Mouse (Mus musculus) stomach, postnatal 0 days (tissue): ENCODE data around the gene Casc1. TPM values are rescaled to one million over a fixed set of nuclear protein-coding genes. Genes with fewer than 3 reads are reported as not detected.

Source experiments
- ATAC-seq: fragments of 200-750 bp; cut with Nextera tagmentation; 2 replicates; pipeline ENCODE4 v1.8.0; 2017; ENCODE audit not compliant: low FRiP score, low TSS enrichment
- DNase-seq: peaks from one replicate; pipeline ENCODE4 v3.0.0-alpha.2; 2016; ENCODE audit warnings: low spot score
- H3K27ac ChIP-seq: fragments of 300-500 bp; sonication (generic); replicated peaks from 2 replicates; pipeline ENCODE4 v1.5.1; 2014; ENCODE audit warnings: mild to moderate bottlenecking, control low read depth
- H3K27me3 ChIP-seq: fragments of 300-500 bp; sonication (generic); 2 replicates; pipeline ENCODE4 v1.6.1; 2014; ENCODE audit warnings: low read length; ENCODE audit not compliant: control insufficient read depth, insufficient read depth
- H3K36me3 ChIP-seq: fragments of 300-500 bp; sonication (generic); 2 replicates; pipeline ENCODE4 v1.6.1; 2014; ENCODE audit warnings: low read length, mixed read lengths; ENCODE audit not compliant: control insufficient read depth, insufficient read depth
- H3K4me1 ChIP-seq: fragments of 300-500 bp; sonication (generic); replicated peaks from 2 replicates; pipeline ENCODE4 v1.6.1; 2014; ENCODE audit warnings: antibody characterized with exemption; ENCODE audit not compliant: control insufficient read depth, insufficient read depth
- H3K4me2 ChIP-seq: fragments of 300-500 bp; sonication (generic); replicated peaks from 2 replicates; pipeline ENCODE4 v1.6.1; 2014; ENCODE audit warnings: low read depth, mild to moderate bottlenecking, control low read depth, moderate library complexity
- H3K4me3 ChIP-seq: fragments of 300-500 bp; sonication (generic); 2 replicates; pipeline ENCODE4 v1.5.1; 2014; ENCODE audit warnings: low read depth, low read length, control low read depth
- H3K9ac ChIP-seq: fragments of 300-500 bp; sonication (generic); 2 replicates; pipeline ENCODE4 v1.6.1; 2014; ENCODE audit warnings: mild to moderate bottlenecking, low read length, control low read depth, mixed read lengths
- H3K9me3 ChIP-seq: fragments of 300-500 bp; sonication (generic); 2 replicates; pipeline ENCODE4 v1.6.1; 2016; ENCODE audit warnings: low read length; ENCODE audit not compliant: control insufficient read depth
- CTCF ChIP-seq: IDR thresholded peaks from 2 replicates; pipeline ENCODE4 v1.5.1; 2016; ENCODE audit warnings: antibody characterized with exemption, low read depth, mild to moderate bottlenecking, moderate library complexity
- EP300 ChIP-seq: optimal IDR thresholded peaks from 2 replicates; pipeline ENCODE3; 2016; ENCODE audit warnings: antibody characterized with exemption
- WGBS: fragments of 180-500 bp; shearing (Covaris S2); extraction: QIAGEN DNeasy Blood & Tissue Kit; methylation state at CpG from one replicate; pipeline ENCODE4 v1.1.7; 2014; 5-methylcytosine and 5-hydroxymethylcytosine counted together
- polyA plus RNA-seq: library from polyadenylated mRNA; unstranded; fragments of >200 nt; fragmentation: Nextera tagmentation; extraction: Ambion mirVana; gene quantifications from 2 replicates; pipeline ENCODE4 v1.2.1, GENCODE M21; 2015

Gene Casc1
- polyA plus RNA-seq, 1 experiment from 2014 or later, result 0.16 TPM

DNA sequence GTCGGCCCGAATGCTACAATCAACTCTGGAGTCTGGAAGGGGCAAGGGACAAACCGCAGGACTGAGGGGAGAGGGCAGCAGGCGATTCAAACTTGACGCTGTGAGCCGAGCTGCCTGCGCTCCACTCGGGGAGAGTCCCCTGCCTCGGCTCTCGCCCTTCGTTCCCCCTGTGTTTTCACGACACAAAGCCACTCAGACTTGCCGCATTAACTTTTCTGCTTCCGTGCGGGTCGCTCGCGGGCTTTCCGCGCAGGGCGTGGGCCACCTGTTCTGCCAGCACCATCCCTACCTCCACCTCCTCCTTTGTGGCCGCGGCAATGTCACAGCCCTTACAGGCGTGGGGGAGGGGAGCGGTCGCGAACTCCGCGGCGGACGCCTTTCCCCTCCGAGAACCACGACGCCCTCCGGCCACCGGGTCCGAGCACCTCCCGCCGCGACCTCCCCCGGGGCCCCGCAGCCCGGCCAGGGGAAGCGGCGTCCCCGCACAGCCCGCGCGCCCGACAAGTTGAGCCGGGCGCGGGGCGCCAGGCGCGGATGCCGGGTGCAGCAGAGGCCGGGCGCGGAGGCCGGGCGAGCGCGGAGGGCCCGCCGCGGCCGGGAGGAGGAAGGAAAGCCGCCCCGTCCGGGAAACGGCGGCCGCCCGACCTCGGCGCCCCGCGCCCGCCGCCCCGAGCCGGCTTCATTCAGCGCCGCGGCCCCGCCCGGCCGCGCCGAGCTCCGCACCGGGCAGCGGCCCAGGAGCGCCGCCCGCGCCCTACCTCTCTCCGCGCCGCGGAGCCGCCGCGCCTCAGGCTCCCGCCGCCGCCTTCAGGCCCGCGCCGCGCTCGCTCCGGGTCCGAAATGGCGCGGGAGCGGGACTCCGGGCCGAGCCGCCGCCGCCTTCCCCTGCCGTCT, 38.7 kb upstream of the Casc1 start:
- DNase-seq, result peak; percentile 75

DNA sequence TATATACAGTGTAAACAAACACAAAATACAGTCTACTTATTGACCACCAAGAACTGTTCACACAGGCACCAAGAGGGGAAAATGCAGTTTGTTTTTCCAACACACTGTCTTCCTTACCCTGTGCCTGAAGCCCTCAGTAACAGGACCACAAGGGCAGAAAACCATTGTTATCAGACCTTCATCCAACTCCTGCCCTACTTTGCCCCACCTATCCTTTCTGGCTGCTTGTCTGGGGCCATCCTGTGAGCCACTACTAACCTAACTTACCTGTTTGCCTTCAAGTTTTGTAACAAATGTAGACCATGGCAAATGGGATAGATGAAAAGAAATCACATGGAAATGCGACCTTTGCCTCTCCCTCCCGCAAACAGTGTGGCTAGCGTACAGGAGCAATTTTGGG, 37.1 kb upstream of the Casc1 start:
- Histone ChIP-seq H3K9ac (no peak overlapping the region), H3K27ac (no peak overlapping the region), H3K9me3 (no peaks in the 10 kb centered on the region), H3K4me3 (no peak overlapping the region), H3K4me1 (peaks cover 2% of the 10 kb centered on the region; the same call in 1 of the 2 replicates), H3K4me2 (0 out of 2 replicates have a peak overlapping the region, but pooled peaks have one; percentile 6), H3K36me3 (no peaks in the 10 kb centered on the region), H3K27me3 (no peaks in the 10 kb centered on the region)
- no peak for ATAC-seq
- TF ChIP-seq CTCF, result no peak
- no peak for TF ChIP-seq EP300
- DNase-seq, result no peak
- 78% methylated on average over 3 of the region's 3 CpGs for WGBS

More for the DNA sequence above, 38.7 kb upstream of the Casc1 start:
- H3K4me1 ChIP-seq, result peaks cover 2% of the 10 kb centered on the region; the same call in 1 of the 2 replicates
- under 1% methylated on average over 47 of the region's 124 CpGs for WGBS
- H3K4me2 ChIP-seq, result peak overlapping the region; percentile 81
- H3K9ac ChIP-seq, result peak overlapping the region; percentile 93
- TF ChIP-seq EP300, result no peak
- no peak for TF ChIP-seq CTCF
- H3K36me3 ChIP-seq, result no peaks in the 10 kb centered on the region
- H3K9me3 ChIP-seq, result no peaks in the 10 kb centered on the region
- peak overlapping the region; percentile 89 for H3K4me3 ChIP-seq
- ATAC-seq, result peak; percentile 62
- no peaks in the 10 kb centered on the region for H3K27me3 ChIP-seq
- peak overlapping the region; percentile 95 for H3K27ac ChIP-seq

DNA sequence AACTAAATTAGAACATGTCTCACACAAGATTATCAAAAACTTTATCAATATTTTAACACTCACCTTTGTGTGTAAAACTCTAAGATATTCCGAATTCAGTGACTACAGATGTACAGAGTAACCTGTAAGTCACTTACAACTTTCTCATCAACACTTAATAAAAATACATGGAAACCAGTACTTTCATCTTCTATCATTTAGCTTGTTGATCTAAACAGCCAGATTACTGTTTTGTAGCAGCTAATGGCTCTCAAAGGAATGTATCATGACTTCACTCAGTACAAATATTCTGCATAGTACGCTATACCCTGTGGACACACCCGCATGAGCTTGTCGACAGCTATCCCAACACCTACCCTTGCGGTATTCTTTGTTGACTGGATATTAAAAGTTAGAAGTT, 36.0 kb upstream of the Casc1 start:
- DNase-seq (no peak), ATAC-seq (no peak)
- Histone ChIP-seq H3K4me3 (no peak overlapping the region), H3K27me3 (no peaks in the 10 kb centered on the region), H3K4me1 (peaks cover 2% of the 10 kb centered on the region; the same call in 1 of the 2 replicates), H3K9me3 (no peaks in the 10 kb centered on the region), H3K4me2 (no peak overlapping the region), H3K36me3 (no peaks in the 10 kb centered on the region), H3K27ac (no peak overlapping the region), H3K9ac (no peak overlapping the region)
- TF ChIP-seq CTCF (no peak), EP300 (no peak)
- 71% methylated on average over 5 of the region's 5 CpGs for WGBS

DNA sequence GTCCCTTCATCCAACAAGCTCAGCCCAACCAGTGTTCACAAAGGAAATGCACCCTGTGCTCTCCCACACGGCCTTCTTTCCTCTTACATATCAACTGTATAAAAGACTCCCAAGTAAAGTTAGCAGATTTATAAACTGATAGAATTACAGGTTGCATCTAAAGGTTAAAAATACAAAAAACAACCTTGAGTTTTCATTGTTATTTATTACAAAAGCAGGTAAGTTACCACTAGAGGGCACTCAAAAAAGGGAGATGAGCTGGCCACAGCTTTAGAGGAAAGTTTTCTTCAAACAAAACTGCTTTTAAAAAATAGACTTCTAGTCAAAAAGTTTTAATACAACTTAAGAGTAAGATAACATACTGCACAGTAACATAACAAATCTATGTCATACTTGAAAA, 31.7 kb upstream of the Casc1 start:
- TF ChIP-seq CTCF (peak; percentile 75), EP300 (no peak)
- Histone ChIP-seq H3K9ac (no peak overlapping the region), H3K4me2 (no peak overlapping the region), H3K27ac (no peak overlapping the region), H3K4me1 (no peaks in the 10 kb centered on the region), H3K27me3 (no peaks in the 10 kb centered on the region), H3K4me3 (no peak overlapping the region), H3K36me3 (no peaks in the 10 kb centered on the region; the same call in 1 of the 2 replicates), H3K9me3 (no peaks in the 10 kb centered on the region)
- ATAC-seq (no peak), DNase-seq (no peak)
- WGBS, result 19% methylated on average over 1 of the region's 1 CpGs

DNA sequence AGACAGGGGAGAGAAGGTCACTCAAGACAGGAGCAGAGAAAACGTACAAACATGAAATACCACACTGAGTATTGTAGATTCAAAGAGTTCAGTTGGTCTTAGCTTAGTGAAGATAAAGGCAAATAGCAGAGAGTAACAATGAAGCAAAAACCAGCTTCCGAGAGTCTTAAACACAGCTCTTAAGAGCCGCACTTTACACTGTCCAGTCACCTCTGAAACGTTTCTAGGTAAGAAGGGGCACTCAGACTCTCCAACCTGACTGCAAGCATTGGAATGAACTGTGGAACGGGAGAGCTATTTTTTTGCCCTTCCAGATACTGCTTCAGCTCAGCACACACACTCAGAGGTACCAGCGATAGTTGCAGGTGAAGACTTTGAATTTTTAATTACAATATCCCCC, 29.5 kb upstream of the Casc1 start:
- Histone ChIP-seq H3K9me3 (no peaks in the 10 kb centered on the region), H3K4me3 (no peak overlapping the region), H3K36me3 (no peaks in the 10 kb centered on the region; the same call in 1 of the 2 replicates), H3K4me1 (no peaks in the 10 kb centered on the region), H3K27me3 (no peaks in the 10 kb centered on the region), H3K27ac (no peak overlapping the region), H3K9ac (no peak overlapping the region), H3K4me2 (no peak overlapping the region)
- DNase-seq, result no peak
- no peak for ATAC-seq
- 80% methylated on average over 6 of the region's 6 CpGs for WGBS
- TF ChIP-seq EP300 (no peak), CTCF (no peak)

DNA sequence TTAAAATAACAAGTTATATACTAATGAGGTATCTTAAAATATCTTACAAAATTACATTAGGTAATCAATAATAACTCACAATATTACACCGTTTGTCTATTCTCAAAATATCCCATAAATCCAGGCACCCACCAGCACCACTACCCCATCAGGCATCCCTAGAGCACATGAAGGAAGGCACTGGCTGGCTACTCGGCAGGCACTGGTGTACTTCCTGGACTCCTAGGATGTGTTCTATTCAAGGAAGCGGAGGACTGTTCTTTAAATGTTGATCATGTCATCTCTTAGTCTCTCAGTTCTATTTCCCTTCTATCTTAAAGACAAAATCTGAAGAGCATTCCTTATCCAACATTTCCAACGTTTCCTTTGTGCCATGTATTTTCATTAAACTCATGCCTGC, 26.3 kb upstream of the Casc1 start:
- TF ChIP-seq EP300, result no peak
- TF ChIP-seq CTCF, result no peak
- Histone ChIP-seq H3K9ac (no peak overlapping the region), H3K4me3 (no peak overlapping the region), H3K4me1 (no peaks in the 10 kb centered on the region), H3K27ac (no peak overlapping the region), H3K9me3 (no peaks in the 10 kb centered on the region), H3K4me2 (no peak overlapping the region), H3K36me3 (no peaks in the 10 kb centered on the region; the same call in 1 of the 2 replicates), H3K27me3 (no peaks in the 10 kb centered on the region)
- DNase-seq (no peak), ATAC-seq (no peak)
- 80% methylated on average over 4 of the region's 4 CpGs for WGBS
